Comparison of ENCODE assay signal across 24 mouse cellular contexts in genomic region chr2:27905411-27905810, GRCm38 (mm10). TPM values are rescaled to one million over a fixed set of nuclear protein-coding genes. Genes with fewer than 3 reads are reported as not detected.
DNase-seq lines count a peak whose midpoint lies in the region; ATAC-seq and TF ChIP-seq lines count a peak whose summit lies in the region.
"Had no signal": no experiment of that assay in that cellular context is flagged by ENCODE, and none has a peak within 500 bp of the region (broad histone marks: within the 10 kb centered on the region; RNA-seq: fewer than 3 reads in every experiment).

No protein-coding gene starts in this region.

- H3K27me3 ChIP-seq in embryonic facial prominence, embryonic 14.5 days (replicated peaks; ENCODE audit: control insufficient read depth, insufficient read depth, low read length) = no peaks in the 10 kb centered on the region
- no peaks in the 10 kb centered on the region for H3K27me3 ChIP-seq in embryonic facial prominence, embryonic 10.5 days (replicated peaks; ENCODE audit: low read depth, poor library complexity, severe bottlenecking)
- H3K27me3 ChIP-seq in C2C12 (ENCODE audit: control insufficient read depth, insufficient read depth, insufficient read length) = no peaks in the 10 kb centered on the region
- H3K27me3 ChIP-seq: Patski had no signal

- no peak overlapping the region for H3K9ac ChIP-seq in embryonic facial prominence, embryonic 14.5 days (ENCODE audit: low read depth, low read length)

- no peaks in the 10 kb centered on the region for H3K9me3 ChIP-seq in embryonic facial prominence, embryonic 14.5 days (ENCODE audit: control insufficient read depth, low read length)
- H3K9me3 ChIP-seq in embryonic facial prominence, embryonic 10.5 days = no peaks in the 10 kb centered on the region
- H3K9me3 ChIP-seq: G1E had no signal

- TF ChIP-seq CTCF in C2C12 (IDR thresholded peaks at IDR 0.05; ENCODE audit: control insufficient read depth, insufficient read depth, insufficient read length) = no peak

- H3K36me3 ChIP-seq in embryonic facial prominence, embryonic 14.5 days (ENCODE audit: control insufficient read depth, insufficient read depth, low read length) = no peaks in the 10 kb centered on the region
- H3K36me3 ChIP-seq in embryonic facial prominence, embryonic 10.5 days (replicated peaks) = no peaks in the 10 kb centered on the region
- peaks cover 50% of the 10 kb centered on the region for H3K36me3 ChIP-seq in C2C12 (ENCODE audit: control insufficient read depth, insufficient read depth)
- H3K36me3 ChIP-seq: G1E had no signal

- intact Hi-C loops in gastrocnemius, postnatal 36 days (cut with DNase I) = no loop called here

- no peak overlapping the region for H3K27ac ChIP-seq in embryonic facial prominence, embryonic 14.5 days (replicated peaks; ENCODE audit: low read depth, low read length)
- H3K27ac ChIP-seq in embryonic facial prominence, embryonic 10.5 days (replicated peaks) = no peak overlapping the region

- peak; percentile 35 for DNase-seq in embryonic facial prominence, embryonic 14.5 days (ENCODE audit: low spot score)
- no peak for DNase-seq in embryonic facial prominence, embryonic 10.5 days (ENCODE audit: low spot score)
- DNase-seq in 3T3-L1 (ENCODE audit: low read depth, low spot score) (peak; percentile 75), NIH3T3 (ENCODE audit: low read depth) (peak; percentile 71)
- DNase-seq in gastrocnemius, postnatal 36 days = no peak
- DNase-seq in neural tube, embryonic 10.5 days (ENCODE audit: extremely low spot score, low spot score) = no peak
- DNase-seq: adrenal gland, adult 2 months; adrenal gland, adult 8-10 months; adrenal gland, postnatal 10 days; adrenal gland, postnatal 14 days; adrenal gland, postnatal 25 days; adrenal gland, postnatal 36 days; B cell, adult 2 months; cerebellum, adult 11 months; cerebellum, adult 11-12 months; cerebellum, adult 18-20 months; cerebellum, adult 2 months; cerebellum, adult 8-10 months had no signal

- H3K79me2 ChIP-seq in C2C12 (ENCODE audit: control insufficient read depth, insufficient read depth) = peaks cover 100% of the 10 kb centered on the region

- H3K4me1 ChIP-seq in embryonic facial prominence, embryonic 14.5 days (ENCODE audit: control insufficient read depth, insufficient read depth, low read length) = 0 out of 2 replicates have a peak, but pooled peaks cover 6% of the 10 kb centered on the region
- peaks cover 20% of the 10 kb centered on the region for H3K4me1 ChIP-seq in embryonic facial prominence, embryonic 10.5 days

- 45% methylated on average over 2 of the region's 2 CpGs for whole genome bisulfite sequencing in embryonic facial prominence, embryonic 14.5 days
- WGBS in embryonic facial prominence, embryonic 10.5 days = 82% methylated on average over 2 of the region's 2 CpGs

- ATAC-seq in embryonic facial prominence, embryonic 14.5 days (ENCODE audit: low read depth) = no peak
- ATAC-seq in granulocyte monocyte progenitor cell, adult 5-6 weeks (replicated peaks; ENCODE audit: poor library complexity, severe bottlenecking) = no peak
- ATAC-seq: activated CD4-positive, CD25-positive, alpha-beta regulatory T cell, adult 4 months; CD4-positive, CD25-positive, alpha-beta regulatory T cell, adult 4 months; Patski had no signal

- H3K4me2 ChIP-seq in embryonic facial prominence, embryonic 14.5 days (ENCODE audit: low read depth, low read length) = no peak overlapping the region

- H3K79me3 ChIP-seq in C2C12 (ENCODE audit: low read depth) = peaks cover 95% of the 10 kb centered on the region

- H3ac ChIP-seq in C2C12 (ENCODE audit: control insufficient read depth, insufficient read length, low read depth) = no peak overlapping the region

- H3K4me3 ChIP-seq in embryonic facial prominence, embryonic 14.5 days (ENCODE audit: low read depth, low read length) = no peak overlapping the region
- H3K4me3 ChIP-seq in embryonic facial prominence, embryonic 10.5 days = no peak overlapping the region
- no peak overlapping the region for H3K4me3 ChIP-seq in C2C12 (ENCODE audit: insufficient read depth, poor library complexity, severe bottlenecking)

TF ChIP-seq in C2C12, 6 proteins besides CTCF, POLR2A, EP300 and RAD21:
- peak; percentile 21 for TF ChIP-seq USF1 (IDR thresholded peaks at IDR 0.05; ENCODE audit: low read depth)
- TF ChIP-seq CEBPB (IDR thresholded peaks at IDR 0.05; ENCODE audit: low read depth) = no peak
- peak; percentile 28 for TF ChIP-seq MYOD1 (IDR thresholded peaks at IDR 0.05; ENCODE audit: control insufficient read depth, insufficient read length, low read depth)

RNA-seq across cellular contexts. Expression of gene Col5a1, which starts 19.2 kb away (rescaled TPM):
- 253 and 258 TPM in 2 replicates for polyA plus RNA-seq in embryonic facial prominence, embryonic 14.5 days (2014; fragmentation: Nextera tagmentation; extraction: Ambion mirVana)
- 16.5 and 19.3 TPM in 2 replicates for polyA plus RNA-seq in embryonic facial prominence, embryonic 10.5 days (2016; fragmentation: Nextera tagmentation; extraction: Ambion mirVana)
- polyA plus RNA-seq in C2C12 (2012; fragmentation: generic; extraction: Trizol) = 37.9 TPM
- total RNA-seq in granulocyte monocyte progenitor cell, adult 5-6 weeks (2014; fragmentation: Nextera tagmentation) = not detected in 2 replicates
- not detected in 2 replicates for total RNA-seq in granulocyte monocyte progenitor cell, adult 5-6 weeks (2017)
- total RNA-seq in gastrocnemius, postnatal 36 days (2021) = 10 to 100 TPM; 35.4 to 46.1 TPM
- polyA plus RNA-seq: activated CD4-positive, CD25-positive, alpha-beta regulatory T cell, adult 4 months; CD4-positive, CD25-positive, alpha-beta regulatory T cell, adult 4 months had no signal

Comparison
In these comparisons a context has a peak if more than half of its experiments do, and no peak if none do; other contexts are left out.
1. DNase-seq: peak in embryonic facial prominence, embryonic 14.5 days (single experiment), 3T3-L1 (single experiment) and NIH3T3 (single experiment); none in embryonic facial prominence, embryonic 10.5 days (single experiment), gastrocnemius, postnatal 36 days (0 of 2) and neural tube, embryonic 10.5 days (single experiment).